Mouse (Mus musculus) NIH3T3 (cell line): ENCODE measurements around the gene Mpi.

Experiments
- DNase-seq: peaks from one replicate; pipeline ENCODE4 v3.0.0-alpha.2; 2012; ENCODE audit warnings: low read depth

Gene Mpi

DNA sequence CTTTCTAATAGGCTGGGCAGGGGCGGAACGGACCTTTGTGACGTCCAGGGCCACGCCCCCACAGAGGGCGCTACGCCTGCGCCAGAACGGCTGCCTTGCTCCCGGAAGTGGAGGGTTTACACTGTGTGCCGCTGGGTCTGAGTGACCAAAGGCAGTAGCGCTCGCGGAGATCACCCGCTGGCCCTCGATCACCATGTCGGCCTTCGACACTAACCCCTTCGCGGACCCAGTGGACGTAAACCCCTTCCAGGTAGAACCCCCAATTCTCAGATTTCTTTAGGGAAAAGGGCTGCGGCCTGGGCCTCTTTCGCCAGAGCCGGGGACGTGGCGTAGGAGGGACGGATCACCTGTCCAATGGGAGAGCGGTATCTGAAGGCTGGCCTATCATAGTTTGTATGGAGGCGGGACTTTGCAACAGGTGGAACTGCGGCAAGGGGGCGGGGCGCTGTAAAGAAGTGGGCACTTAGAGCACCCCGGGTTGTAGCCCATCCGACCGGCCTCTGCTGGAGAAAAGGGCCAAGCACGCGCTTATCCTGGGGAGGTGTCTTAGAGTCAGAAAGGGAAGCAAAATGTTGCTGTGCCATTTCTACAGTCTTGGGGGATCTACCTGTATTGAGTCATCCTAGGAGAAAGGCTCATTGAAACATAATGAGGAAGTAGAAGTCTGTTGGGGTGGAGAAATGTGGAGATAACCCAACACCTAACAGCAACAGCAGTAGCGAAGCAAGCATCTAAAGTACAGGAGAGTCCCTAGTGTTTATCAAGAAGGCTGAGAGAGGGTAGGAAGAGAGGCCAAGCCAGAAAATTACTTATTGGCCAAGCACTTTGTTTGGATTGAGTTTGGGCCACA, 8.5 kb upstream of the Mpi start, which contains the start of gene Scamp2:
Gene Scamp2, plus strand, starts transcription at position 83 of the 850 bp plus-strand sequence.
- peak; percentile 92 for DNase-seq

DNA sequence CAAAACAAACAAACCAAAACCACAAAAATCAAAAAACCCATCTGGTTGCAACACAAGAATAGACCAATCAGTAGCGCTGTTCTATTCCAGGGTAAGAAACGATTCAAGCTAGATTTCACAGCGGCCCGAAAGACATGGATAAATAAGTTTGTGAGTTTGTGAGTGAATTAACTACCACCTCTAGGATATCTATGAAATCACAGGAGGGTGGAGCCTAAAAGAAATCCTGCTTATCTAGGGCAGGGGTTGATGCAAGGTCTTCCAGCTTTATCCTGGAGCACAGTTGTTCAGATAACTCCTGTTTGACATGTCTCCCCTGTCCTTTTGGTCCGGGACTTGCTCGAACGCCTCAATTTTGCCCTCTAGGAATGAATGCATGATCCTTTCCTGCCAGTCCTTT, 7.7 kb upstream of the Mpi start:
- DNase-seq: peak; percentile 3

DNA sequence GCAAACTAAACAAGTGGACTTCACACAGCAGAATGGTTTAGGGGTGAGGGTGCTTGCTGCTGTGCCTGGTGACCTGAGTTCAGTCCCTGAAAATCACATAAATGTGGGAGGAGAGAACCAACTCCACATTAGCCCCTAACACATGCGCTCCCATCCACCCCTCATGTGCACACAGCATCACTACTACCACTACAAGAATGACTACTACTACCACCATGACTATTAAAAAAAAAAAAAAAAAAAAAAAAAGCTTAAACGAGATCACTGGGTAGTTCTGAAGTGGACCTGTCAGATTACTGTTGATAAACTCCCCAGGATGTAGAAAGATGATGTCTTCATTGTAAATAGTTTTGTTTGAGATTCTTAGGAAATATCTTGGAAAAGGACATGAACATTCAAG, 7.0 kb upstream of the Mpi start:
- DNase-seq: no peak

DNA sequence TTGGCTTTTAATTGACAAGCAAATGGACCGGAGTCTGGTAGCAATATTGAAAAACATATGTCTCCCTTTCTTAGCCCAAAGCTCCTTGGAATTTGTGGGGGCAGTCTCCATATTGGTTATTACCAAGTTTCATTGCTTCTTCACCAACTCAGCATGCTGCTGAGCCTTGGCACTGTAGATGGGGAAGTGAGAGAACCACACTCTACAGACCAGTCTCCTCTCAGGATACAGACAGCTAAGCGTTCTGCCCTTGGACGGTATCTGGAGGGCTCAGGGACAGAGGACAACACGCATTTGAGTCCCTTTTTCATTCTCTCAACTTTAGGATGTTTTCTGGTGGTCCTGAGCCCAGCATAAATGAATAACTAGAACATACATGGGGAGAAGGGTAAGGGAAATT, 6.1 kb upstream of the Mpi start:
- no peak for DNase-seq

DNA sequence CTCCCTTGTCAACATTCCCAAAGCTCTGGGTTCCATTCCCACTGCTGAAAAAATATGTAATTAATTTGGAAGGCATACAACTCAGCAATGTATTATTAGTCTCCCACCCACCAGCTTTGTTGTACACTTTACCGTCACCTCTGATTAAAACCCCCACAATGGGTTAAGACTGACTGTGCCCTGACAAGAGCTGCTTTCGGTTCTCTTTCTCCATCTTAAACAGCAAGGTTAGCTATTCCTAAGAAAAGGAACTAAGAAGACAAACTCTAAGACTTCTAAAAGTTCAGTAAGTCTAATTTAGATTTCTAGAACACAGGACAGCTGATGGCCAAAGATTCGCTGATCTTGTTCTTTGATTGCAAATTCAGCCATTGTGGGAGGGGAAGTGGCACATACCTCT, 4.7 kb upstream of the Mpi start:
- DNase-seq: no peak

DNA sequence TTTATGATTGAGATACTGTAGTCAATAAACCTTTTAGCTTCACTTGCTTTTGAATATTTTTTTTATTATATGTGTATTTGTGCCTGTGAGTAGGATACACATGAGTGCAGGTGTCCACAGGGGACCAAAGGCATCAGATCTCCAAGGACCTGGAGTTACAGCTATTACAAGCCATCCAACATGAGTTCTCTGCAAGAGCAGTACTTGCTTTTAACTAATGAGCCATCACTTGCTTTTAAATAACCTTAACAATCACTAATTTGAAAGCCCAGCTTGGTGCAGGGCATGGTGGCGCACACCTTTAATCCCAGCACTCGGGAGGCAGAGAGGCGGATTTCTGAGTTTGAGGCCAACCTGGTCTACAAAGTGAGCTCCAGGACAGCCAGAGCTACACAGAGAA, 2.2 kb upstream of the Mpi start:
- no peak for DNase-seq

DNA sequence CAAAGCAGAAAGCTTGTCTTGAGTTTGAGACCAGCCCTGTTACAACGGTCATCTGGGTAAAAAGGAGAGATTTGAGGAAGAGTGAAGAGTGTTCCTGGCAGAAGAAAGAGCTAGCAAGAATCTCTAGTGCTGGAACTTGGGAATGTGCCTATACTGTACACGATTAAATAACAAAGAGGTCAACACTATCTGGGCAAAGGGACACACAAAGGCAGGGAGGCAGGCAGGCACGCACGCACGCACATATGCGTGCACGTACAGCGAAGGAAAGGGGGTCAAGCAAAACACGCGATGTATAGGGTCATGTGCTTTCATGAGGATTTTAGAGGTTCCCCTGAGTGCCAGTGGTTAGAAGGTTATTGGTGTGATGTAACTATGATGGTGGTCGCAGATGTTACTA, 556 bp upstream of the Mpi start:
- no peak for DNase-seq

DNA sequence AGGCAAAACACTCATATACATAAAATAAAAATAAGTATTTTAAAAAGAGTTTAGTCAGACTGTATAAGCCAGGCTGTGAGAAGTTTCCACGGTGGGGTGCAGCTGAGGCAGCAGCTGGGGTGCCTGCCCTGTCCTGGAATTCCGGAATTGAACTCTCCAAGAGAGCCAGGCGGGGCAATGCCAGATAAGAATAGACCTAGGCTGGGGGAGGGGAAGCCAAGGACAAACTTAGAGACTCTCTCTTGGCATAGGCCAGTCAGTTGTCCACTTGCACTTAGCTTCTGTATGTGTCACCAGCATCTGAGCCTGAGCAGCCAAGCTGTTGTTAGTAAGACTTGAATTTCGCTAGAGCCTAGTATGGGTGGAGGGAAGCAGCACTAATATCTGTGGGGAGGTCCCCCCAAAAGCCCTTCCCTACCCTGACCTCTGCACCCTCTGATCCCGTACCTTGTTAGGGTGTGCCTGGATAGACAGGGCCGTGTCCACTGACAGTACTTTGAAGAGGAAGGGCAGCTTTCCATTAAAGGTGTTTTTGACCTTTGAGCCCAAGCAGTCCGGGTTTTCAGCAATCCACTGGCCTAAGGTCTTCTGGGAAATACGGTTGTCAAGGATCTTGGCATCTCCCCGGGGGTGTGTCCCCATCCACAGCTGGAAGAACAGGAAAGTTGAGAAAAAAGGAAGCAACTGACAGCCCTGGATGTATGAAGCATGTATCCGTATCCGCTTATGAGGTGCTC, 2.3 kb downstream of the Mpi start:
- DNase-seq: no peak

DNA sequence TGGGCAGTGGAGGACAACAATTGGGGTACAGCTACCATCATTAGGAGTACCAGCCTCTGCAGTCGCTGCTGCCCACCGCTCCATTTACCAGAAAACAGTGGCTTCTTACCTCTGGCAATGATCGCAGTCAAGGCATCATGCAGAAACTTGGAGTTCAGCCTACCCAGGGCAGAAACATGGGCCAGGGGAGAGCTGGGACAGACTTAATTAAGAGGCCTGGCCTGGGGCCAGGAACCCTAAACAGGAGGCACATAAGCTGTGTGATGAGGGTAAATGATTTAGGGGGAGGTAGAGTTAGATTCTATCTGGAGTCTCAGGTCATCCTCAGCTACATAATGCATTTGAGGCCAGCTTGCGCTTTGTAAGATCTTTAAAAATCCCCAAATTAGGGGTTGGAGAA, 3.4 kb downstream of the Mpi start:
- no peak for DNase-seq

DNA sequence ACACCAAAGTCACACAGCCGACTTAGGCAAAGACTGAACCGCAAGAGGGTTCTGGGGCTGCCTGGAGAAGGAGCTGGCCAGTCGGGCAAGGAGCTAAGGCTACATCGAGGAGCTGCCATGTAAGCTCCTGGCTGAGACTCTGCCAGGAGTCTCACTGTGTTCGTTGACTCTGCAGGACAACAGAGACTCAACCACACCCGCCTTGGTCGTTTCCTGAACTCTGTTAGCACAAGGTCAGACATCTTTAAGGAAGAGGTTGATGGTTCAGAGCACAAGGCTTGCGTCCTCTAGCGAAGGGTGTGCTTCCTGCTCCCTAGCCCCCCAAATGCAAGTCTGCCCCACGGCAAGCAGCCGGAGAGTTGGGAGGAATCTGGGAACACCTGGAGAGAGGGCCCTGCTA, 4.7 kb downstream of the Mpi start:
- no peak for DNase-seq

DNA sequence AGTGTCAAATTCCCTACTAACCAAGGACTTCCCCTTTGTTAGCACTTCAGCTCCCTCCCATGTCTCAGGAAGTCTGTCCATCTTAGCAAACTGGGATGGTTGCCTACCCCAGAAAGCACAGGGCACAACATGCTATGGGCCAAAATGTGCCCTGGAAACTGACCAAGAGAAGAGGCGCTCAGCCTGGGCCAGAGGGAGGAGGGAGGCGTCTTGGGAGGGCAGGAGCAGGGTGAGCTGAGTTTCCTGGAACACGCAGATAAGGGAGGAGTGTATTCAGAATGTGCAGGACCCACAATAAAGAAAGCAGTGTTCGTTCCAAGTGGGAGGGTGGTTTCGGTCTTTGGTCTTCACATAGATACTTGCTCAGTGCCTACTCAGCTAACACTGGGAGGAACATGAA, 5.3 kb downstream of the Mpi start:
- peak; percentile 20 for DNase-seq

DNA sequence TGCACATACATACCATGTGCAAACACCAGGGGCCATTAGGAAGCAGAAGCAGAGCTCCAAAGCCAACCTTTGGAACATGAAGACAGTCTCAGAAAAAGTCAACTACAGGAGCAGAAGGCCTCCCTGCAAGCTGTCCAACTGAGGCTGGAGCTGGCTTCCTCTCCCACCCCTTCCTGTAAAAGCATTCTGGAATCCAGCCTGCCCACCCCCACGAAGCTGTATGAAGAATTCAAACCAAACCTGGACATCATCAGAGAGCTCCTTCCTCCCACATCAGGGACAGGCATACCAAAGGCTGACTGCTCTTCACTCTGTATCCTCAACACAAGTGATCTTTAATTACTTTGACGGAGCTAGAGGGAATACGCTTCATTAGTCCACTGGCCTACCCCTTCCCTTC, 8.6 kb downstream of the Mpi start:
- no peak for DNase-seq

DNA sequence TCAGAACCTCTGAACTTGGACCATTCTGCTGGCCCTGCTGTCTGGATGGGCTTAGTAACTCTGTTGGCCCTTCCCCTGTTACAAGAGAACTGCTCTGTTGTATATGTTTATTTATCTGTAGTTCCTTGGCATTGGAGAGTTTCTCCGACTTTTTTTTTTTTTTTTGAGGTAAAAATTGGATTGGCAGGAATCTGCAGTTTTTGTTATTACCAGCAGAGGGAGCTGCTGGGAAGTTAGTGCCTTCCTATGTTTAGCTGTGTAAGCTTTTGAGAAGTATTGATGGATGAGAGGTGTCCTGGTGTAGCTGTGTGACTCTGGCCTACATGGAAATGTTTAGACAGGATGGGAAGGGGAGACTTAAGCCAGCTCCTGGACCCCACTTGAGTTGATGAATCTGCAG, 11.3 kb downstream of the Mpi start:
- peak; percentile 83 for DNase-seq

DNA sequence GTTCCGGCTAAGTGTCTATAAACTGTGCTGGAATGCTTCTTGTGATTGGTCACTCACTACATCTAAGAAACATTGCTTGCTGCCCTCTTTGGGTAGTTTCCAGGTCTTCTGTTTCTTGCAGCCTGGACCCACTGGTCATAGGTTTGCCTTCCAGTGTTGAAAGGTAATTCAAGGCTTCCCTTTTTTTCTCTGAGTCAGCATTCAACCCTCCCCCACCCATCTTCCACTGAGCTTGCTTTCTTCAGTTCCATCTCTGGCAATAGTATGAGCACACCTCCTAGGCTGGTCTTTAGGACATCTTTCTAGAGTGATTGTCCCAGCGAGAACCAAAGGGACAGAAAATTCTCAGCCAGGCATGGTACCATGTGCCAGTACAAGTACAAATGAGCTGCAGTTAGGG, 13.0 kb downstream of the Mpi start:
- no peak for DNase-seq

DNA sequence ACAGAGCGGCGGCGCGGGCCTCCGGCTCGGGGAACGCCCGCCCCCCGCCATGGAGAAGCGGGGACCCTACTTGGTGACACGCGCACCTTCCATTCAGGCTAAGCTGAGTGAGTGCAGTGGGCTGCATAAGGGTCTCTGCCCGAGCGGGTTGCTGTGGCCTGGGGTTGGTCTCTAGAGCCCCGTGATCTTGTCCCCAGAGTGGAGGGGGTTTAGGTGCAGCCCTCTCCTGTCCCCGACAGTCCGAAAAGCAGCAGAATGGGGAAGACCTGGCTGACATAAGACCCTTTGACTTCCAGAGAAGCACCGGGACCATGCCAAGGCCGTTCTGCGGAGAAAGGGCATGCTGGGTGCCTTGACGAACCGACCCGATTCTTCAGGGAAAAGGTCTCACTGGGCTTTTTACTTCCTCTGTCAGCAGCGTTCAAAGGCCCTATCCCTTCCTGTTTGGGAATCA, 14.8 kb downstream of the Mpi start:
- peak; percentile 29 for DNase-seq

DNA sequence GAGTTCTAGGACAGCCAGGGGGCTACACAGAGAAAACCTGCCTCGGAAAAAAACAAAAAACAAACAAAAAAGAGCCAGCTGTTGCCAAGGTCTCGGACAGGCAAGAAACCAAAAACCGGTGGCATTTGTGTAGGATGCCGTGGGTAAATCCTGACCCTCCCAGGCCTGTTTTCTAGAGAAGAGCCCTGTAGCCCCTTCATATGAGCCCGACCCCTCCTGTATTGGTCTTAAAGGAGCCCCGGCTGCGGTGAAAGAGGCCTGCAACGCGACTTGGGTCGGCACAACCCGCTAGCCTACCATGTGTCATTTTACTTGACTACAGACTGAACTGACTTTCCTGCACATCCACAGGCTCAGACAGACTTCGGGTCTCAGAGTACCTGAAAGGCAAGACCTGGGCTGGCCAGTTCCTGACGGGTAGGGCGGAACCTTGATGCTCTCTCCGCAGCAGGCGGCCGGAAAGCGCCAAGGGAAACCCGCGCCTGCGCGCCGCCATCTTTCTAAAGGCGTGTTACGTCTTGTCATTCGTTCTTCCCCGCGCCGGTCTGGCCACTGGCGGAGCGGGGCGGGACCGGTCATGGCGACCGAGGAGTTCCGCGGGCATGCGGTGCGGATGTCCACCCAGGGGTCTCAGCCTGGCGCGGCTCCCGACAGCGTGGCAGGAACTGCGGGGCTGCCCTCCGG, 15.4 kb downstream of the Mpi start, which contains the start of gene Fam219b:
Gene Fam219b, plus strand, starts transcription at position 485 of the 684 bp plus-strand sequence.
- peak; percentile 91 for DNase-seq

DNA sequence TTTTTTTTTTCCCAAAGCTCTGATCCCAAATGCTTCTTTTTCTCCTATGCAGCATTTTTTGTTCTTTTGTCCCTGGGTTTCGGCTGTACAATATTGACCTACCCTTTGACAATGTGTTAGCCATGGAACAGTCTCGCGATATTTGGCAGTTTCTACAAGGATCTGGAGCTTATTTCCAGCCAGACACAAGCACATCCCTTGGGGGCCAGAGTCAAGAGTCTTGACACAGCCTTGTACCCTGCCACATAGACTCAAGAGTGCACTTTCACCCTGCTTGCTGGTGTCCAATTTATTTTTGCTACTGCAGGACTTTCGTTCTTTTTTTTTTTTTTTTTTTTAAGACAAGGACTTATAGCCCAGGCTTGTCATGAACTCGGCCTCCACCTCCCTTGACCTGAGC, 16.2 kb downstream of the Mpi start:
- no peak for DNase-seq

DNA sequence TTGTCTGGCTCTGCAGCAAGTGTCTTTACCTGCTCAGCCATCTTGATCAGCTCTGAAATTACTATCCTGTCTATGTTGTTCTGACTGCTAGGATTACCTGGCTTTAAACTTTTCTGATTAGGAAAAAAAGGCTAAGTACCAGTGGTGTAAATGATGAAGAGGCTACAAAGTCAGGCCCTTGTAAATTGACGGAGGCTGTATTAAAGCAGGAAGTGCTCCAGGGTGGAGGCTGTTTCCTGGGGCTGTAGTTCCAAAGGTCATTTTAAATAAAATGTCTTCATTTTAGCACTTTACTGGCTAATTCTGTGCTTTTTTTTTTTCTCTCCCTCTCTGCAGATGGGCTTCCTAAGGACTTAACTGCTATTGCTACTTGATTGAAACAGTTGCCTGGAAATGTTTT, 20.6 kb downstream of the Mpi start:
- DNase-seq: no peak

DNA sequence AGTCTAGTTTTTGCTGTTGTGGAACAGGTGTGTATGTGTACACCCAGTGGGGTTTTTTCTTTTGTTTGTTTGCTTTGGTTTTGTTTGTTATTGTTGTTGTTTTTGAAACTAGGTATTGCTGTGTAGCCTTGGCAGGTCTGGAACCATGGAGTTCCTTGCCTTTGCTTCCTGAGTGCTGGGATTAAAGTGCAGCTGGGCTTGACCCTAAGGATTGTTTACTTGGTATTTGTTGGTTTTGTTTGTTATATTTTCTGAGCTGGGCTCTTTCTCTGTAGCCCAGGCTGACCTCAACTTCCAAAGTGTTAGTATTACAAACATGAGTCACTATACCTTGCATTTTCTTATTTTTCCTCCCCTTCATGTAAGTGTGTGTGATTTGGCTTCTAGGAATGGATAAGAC, 26.1 kb downstream of the Mpi start:
- DNase-seq: no peak

DNA sequence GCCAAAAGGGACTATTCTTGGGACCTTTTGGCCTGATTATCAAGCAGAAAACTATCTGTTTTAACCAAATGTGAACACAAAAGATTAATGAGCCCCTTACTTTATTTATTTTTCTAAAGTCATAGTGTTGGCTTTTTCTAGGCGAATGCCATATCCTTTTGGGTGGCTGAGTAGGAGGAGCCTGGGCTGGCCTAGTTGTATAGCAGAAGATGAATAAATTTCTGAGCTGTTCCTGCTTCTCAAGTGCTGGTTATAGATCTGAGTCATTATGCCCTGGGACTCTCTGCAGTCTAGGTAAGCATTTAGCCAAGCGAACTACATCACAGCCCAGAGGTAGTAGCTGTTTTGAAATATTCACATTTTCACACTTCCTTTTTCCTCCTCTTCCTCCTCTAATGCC, 27.0 kb downstream of the Mpi start:
- DNase-seq: peak; percentile 9

DNA sequence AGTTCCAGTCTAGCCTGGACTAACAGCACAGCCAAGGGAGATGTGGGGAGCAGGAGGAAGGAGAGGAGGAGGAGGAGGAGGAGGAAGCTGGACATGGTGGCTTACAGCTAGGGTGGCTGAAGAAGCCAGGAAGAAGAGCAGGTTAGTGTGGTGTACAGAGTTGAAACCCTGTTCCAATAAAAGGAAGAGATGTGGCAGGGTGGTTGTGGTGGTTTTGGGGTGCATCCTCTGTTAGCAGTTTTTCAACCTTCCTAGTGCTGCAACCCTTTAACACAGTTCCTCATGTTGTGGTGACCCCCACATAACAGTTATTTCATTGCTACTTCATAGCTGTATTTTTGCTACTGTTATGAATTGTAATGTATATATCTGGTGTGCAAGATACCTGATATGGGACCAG, 28.1 kb downstream of the Mpi start:
- no peak for DNase-seq

DNA sequence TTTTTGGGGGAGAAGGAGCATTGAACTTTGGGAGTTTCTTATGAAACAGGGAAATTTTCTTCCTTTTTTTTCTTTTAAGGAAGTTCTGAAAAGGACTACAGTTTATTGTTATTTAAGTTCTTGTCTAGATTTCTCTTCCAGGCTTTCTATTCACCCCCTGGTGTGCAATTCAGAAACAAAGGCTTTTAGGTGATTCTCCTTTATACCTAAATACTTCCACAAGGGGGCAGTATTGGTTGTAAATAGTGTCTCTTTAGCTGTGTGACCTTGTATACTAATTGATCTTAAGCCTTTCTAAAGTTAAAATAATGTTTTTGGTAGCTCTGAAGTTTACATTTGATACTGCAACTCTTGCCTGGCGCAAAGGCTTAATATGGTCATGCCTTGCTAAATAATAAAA, 28.8 kb downstream of the Mpi start:
- DNase-seq: peak; percentile 56

DNA sequence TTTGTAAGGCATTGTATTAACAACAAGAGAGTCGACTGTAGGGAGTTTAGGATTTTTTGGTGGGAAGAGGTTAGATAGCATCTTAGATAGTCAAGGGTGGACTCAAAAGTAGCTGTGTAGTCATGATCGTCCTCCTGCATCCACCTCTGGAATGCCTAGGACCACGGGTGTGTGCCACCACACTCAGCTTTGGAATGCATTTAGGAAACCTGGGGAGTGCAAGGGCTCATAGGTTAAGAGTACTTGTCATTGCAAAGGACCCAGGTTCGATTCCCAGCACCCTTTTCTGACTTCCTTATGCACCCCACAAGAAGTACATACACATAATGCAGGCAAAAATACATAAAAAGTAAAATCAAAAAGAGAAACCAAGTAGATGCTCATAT, 29.7 kb downstream of the Mpi start:
- no peak for DNase-seq
